Mouse (Mus musculus) gastrocnemius, adult 8-10 months (tissue): Measurements from ENCODE around the gene Olfr1253. TPM values are rescaled to one million over a fixed set of nuclear protein-coding genes. Genes with fewer than 3 reads are reported as not detected.

Source experiments
- DNase-seq, 2 experiments: peaks; one replicate each; pipeline ENCODE4 v3.0.0; 2022; ENCODE audit warnings: low spot score in 2 of 2
- total RNA-seq, 4 experiments: library from RNA; stranded (reverse); gene quantifications; 2 replicates each; pipeline ENCODE4 v1.2.4; 2022

Olfr1253 gene
- not detected for total RNA-seq

- DNase-seq = no peak
Measured at GRCm38 (mm10) chr2:89756990-89757389, at the start of gene Olfr1253. Olfr1253 (minus strand) TSS chr2:89757090.

- DNase-seq = no peak
Measured at GRCm38 (mm10) chr2:89799583-89799982, 42.7 kb upstream of the Olfr1253 start.

GRCm38 (mm10) chr2:89793519-89793918 lies 36.6 kb upstream of the Olfr1253 start, which contains the start of gene Olfr1254:
Olfr1254 (minus strand) TSS chr2:89793619.
- no peak for DNase-seq

GRCm38 (mm10) chr2:89724912-89725311 lies 32.0 kb downstream of the Olfr1253 start, which contains the start of gene Olfr1252:
Olfr1252 (minus strand) TSS chr2:89725012.
- no peak for DNase-seq

Other genes starting within 250 kb of the Olfr1253 start
- gene Olfr1243, start 225.6 kb downstream of the Olfr1253 start, total RNA-seq = not detected
- not detected for gene Olfr1245, start 178.6 kb downstream of the Olfr1253 start, total RNA-seq
- not detected for gene Olfr1246, start 163.9 kb downstream of the Olfr1253 start, total RNA-seq
- under 1 TPM in 1 of 4 experiments, not detected in 3; 0.10 TPM for gene Olfr1247, start 143.0 kb downstream of the Olfr1253 start, total RNA-seq
- not detected for gene Olfr1248, start 138.8 kb downstream of the Olfr1253 start, total RNA-seq
- not detected for gene Olfr1249, start 122.1 kb downstream of the Olfr1253 start, total RNA-seq
- gene Olfr1250, start 95.6 kb downstream of the Olfr1253 start, total RNA-seq = not detected
- gene Olfr1251, start 85.2 kb downstream of the Olfr1253 start, total RNA-seq = not detected
- gene Olfr1252, start 32.1 kb downstream of the Olfr1253 start, total RNA-seq = not detected
- not detected for gene Olfr1254, start 36.5 kb upstream of the Olfr1253 start, total RNA-seq
- not detected for gene Olfr1255, start 55.0 kb upstream of the Olfr1253 start, total RNA-seq
- gene Olfr1256, start 84.5 kb upstream of the Olfr1253 start, total RNA-seq = not detected
- gene Olfr48, start 91.1 kb upstream of the Olfr1253 start, total RNA-seq = not detected
- gene Olfr1257, start 121.3 kb upstream of the Olfr1253 start, total RNA-seq = not detected
- gene Olfr1258, start 170.2 kb upstream of the Olfr1253 start, total RNA-seq = not detected
- gene Olfr1259, start 191.6 kb upstream of the Olfr1253 start, total RNA-seq = not detected
- gene Olfr1260, start 217.2 kb upstream of the Olfr1253 start, total RNA-seq = not detected
- gene Olfr1261, start 234.1 kb upstream of the Olfr1253 start, total RNA-seq = not detected
- gene Olfr1262, start 243.1 kb upstream of the Olfr1253 start, total RNA-seq = not detected